Mouse (Mus musculus) embryonic facial prominence, embryonic 12.5 days (tissue): ENCODE results near the gene Gtdc1. TPM values are rescaled to one million over a fixed set of nuclear protein-coding genes. Genes with fewer than 3 reads are reported as not detected.

Experiments used
- polyA plus RNA-seq: library from polyadenylated mRNA; unstranded; fragments of >200 nt; fragmentation: Nextera tagmentation; extraction: Ambion mirVana; gene quantifications from 2 replicates; pipeline ENCODE4 v1.2.1, GENCODE M21; 2016

Gtdc1 gene
- polyA plus RNA-seq, 1 experiment from 2014 or later = 17.7 TPM

Other genes with a start within 250 kb of the Gtdc1 start
- gene Zeb2, start 189.7 kb upstream of the Gtdc1 start, polyA plus RNA-seq = 47.4 and 49.3 TPM in 2 replicates